Mouse (Mus musculus): Measurements from ENCODE around the gene Cdca4. TPM values are rescaled to one million over a fixed set of nuclear protein-coding genes. Genes with fewer than 3 reads are reported as not detected.

The Cdca4 gene
- total and polyA plus RNA-seq, 3 experiments: 78.0 to 128 (median 78.0) TPM

DNA sequence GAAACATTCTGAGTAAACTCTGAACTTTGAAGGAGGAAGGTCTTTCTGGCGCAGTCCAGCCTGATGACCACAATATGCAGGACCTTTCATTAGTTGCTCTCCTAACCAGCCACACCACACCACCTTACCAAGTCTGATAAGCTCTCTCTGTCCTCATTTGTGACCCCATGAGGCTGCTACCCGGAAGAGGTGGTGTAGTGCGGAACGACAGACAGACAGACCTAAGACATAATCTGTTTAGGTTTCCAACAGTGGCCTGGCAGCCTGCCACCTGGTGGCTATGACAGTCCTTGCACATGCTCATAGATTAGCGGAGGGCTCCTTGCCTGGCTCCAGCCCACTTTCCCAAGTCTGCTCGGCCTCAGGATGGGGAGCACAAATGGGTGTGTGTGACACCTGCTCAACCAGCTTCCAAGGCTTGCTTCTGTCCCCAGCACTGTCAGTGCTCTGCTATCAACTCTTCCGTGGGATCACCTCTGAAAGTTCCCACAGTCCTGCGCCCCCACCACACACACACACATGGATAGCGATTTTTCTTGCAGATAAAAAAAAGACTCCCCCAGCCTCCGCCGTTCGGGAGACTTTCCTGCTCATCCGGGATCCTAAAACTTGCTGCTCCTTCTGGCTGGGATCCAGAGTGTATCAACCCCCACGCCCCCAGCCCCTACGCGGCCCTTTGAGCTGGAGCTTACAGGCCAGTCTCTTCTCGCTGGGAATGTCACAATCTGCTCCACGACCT lies 44.4 kb upstream of the Cdca4 start:
- H3K9ac ChIP-seq (ENCODE audit: insufficient read depth, low read depth): peak overlapping the region; percentile 68
- H3K4me1 ChIP-seq (ENCODE audit: control insufficient read depth in 1 of 2, insufficient read depth in 2 of 2): peaks cover 36 to 63% of the 10 kb centered on the region in 2 experiments

DNA sequence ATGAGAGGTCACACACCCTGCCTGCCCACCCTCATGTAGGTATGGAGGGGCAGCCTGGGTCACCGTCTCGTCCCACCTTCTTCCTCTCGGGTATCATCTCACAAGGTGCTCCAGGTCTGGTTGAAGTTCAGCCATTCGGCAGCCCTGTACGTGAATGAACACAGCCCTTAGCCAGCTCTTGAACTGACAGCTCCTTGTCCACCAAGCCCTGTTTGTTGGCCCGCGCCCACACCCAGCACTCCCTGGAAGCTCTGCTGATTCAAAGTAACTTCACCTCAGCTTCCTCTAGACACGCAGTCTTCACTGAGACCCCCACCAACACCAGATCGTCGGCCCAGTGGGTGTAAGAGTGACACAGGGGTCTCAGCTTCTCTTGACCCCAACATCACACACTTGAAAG lies 43.8 kb upstream of the Cdca4 start:
- dilution Hi-C loops (cut with MboI; ENCODE audit: extremely low pct_ligation_motif_present, extremely low pct_unique_long_range_greater_than_20kb, low sequenced_read_pairs): no loop called here
- no peak for DNase-seq (ENCODE audit: extremely low read depth)

More for the DNA sequence above, 44.4 kb upstream of the Cdca4 start:
- Histone ChIP-seq H3K4me2 (ENCODE audit: insufficient read depth, low read depth, poor library complexity, severe bottlenecking) (peak overlapping the region; percentile 47), H3K79me2 (replicated peaks; ENCODE audit: control insufficient read depth, extremely low read depth, insufficient read depth, poor library complexity, severe bottlenecking) (no peaks in the 10 kb centered on the region), H3K36me3 (replicated peaks in 1 of 2; ENCODE audit: control insufficient read depth in 1 of 2, insufficient read depth in 1 of 2, low read length in 1 of 2) (peaks cover 0 to 5% of the 10 kb centered on the region in 2 experiments), H3K27ac (ENCODE audit: insufficient read depth, low read depth) (peak overlapping the region; percentile 80), H3K4me3 (replicated peaks in 1 of 3; ENCODE audit: low read depth in 2 of 3, low read length in 2 of 3, poor library complexity in 1 of 3) (peak overlapping the region; percentile 23 to 63 (median 28)), H3K27me3 (replicated peaks) (no peaks in the 10 kb centered on the region), H3K9me3 (replicated peaks; ENCODE audit: low read length) (no peaks in the 10 kb centered on the region)
- DNase-seq (ENCODE audit: extremely low read depth): peak; percentile 86
- dilution Hi-C loops (cut with MboI; ENCODE audit: extremely low pct_ligation_motif_present, extremely low pct_unique_long_range_greater_than_20kb, low sequenced_read_pairs) (no loop called here), in situ Hi-C loops (cut with MboI; ENCODE audit: low pct_ligation_motif_present, low pct_unique_long_range_greater_than_20kb, low sequenced_read_pairs) (loop anchor here (5.0 kb wide), 1 partner anchor 69 kb away; the partner anchor contains the start of gene Nudt14)
- no peak for TF ChIP-seq MAZ (IDR thresholded peaks at IDR 0.05; ENCODE audit: low read depth, low read length)
- TF ChIP-seq ZMIZ1 (IDR thresholded peaks at IDR 0.05; ENCODE audit: low read depth, low read length): 0 out of 2 replicates have a peak, but pooled peaks have one; percentile 46
- no peak for TF ChIP-seq E2F4 (IDR thresholded peaks at IDR 0.05; ENCODE audit: insufficient replicate concordance, low read depth, low read length)
- no peak for TF ChIP-seq USF1 (IDR thresholded peaks at IDR 0.05; ENCODE audit: low read depth, low read length)
- peak; percentile 84 for TF ChIP-seq SIN3A (IDR thresholded peaks at IDR 0.05; ENCODE audit: low read length)
- no peak; the same call in 1 of the 2 replicates for TF ChIP-seq CHD2 (IDR thresholded peaks at IDR 0.05; ENCODE audit: low read length)
- TF ChIP-seq ZC3H11A (IDR thresholded peaks at IDR 0.05; ENCODE audit: low read depth, low read length): no peak
- TF ChIP-seq TBP (conservative IDR thresholded peaks at IDR 0.05; ENCODE audit: low read depth, low read length): no peak; the same call in 1 of the 2 replicates
- TF ChIP-seq NRF1 (IDR thresholded peaks at IDR 0.05; ENCODE audit: low read depth, low read length): peak; percentile 63
- TF ChIP-seq HCFC1 (IDR thresholded peaks at IDR 0.05; ENCODE audit: low read depth, low read length): peak; percentile 48
- TF ChIP-seq RAD21 (IDR thresholded peaks at IDR 0.05; ENCODE audit: low read depth, low read length): peak; percentile 71
- TF ChIP-seq ELF1 (IDR thresholded peaks at IDR 0.05; ENCODE audit: low read depth, low read length): peak; percentile 94
- TF ChIP-seq JUND (conservative IDR thresholded peaks at IDR 0.05; ENCODE audit: low read depth, low read length): 0 out of 2 replicates have a peak, but pooled peaks have one; percentile 45
- peak; percentile 78 to 89 for TF ChIP-seq CTCF (conservative IDR thresholded peaks at IDR 0.05 in 1 of 2, IDR thresholded peaks at IDR 0.05 in 1 of 2; ENCODE audit: low read depth in 2 of 2, low read length in 2 of 2)
- peak; percentile 67 for TF ChIP-seq TCF12 (IDR thresholded peaks at IDR 0.05; ENCODE audit: low read depth, low read length)
- no peak for TF ChIP-seq UBTF (IDR thresholded peaks at IDR 0.05; ENCODE audit: low read depth, low read length)
- no peak for TF ChIP-seq RCOR1 (conservative IDR thresholded peaks at IDR 0.05; ENCODE audit: low read depth, low read length)
- TF ChIP-seq POLR2A (IDR thresholded peaks at IDR 0.05; ENCODE audit: low read depth, low read length): peak; percentile 49
- peak; percentile 95 for TF ChIP-seq SMC3 (IDR thresholded peaks at IDR 0.05; ENCODE audit: low read depth, low read length)
- no peak for TF ChIP-seq ZNF384 (IDR thresholded peaks at IDR 0.05; ENCODE audit: low read depth, low read length)
- TF ChIP-seq MAX (IDR thresholded peaks at IDR 0.05; ENCODE audit: low read length): peak; percentile 78
- TF ChIP-seq BHLHE40 (IDR thresholded peaks at IDR 0.05; ENCODE audit: low read depth, low read length): no peak; the same call in 1 of the 2 replicates
- peak; percentile 94 for TF ChIP-seq MYC (IDR thresholded peaks at IDR 0.05; ENCODE audit: low read depth, low read length)
- TF ChIP-seq IRF4 (IDR thresholded peaks at IDR 0.05; ENCODE audit: low read depth, low read length): peak; percentile 80
- TF ChIP-seq GABPA (IDR thresholded peaks at IDR 0.05; ENCODE audit: insufficient replicate concordance, low read depth, low read length): no peak
- TF ChIP-seq PAX5 (IDR thresholded peaks at IDR 0.05; ENCODE audit: low read length): no peak
- TF ChIP-seq JUN (IDR thresholded peaks at IDR 0.05; ENCODE audit: insufficient read depth, low read depth, low read length): no peak
- TF ChIP-seq EP300 (IDR thresholded peaks at IDR 0.05; ENCODE audit: low read length): peak; percentile 71
- TF ChIP-seq USF2 (conservative IDR thresholded peaks at IDR 0.05; ENCODE audit: low read depth, low read length): no peak
- peak; percentile 56; the same call in 1 of the 2 replicates for TF ChIP-seq CHD1 (IDR thresholded peaks at IDR 0.05; ENCODE audit: low read depth, low read length)
- TF ChIP-seq NELFE (IDR thresholded peaks at IDR 0.05; ENCODE audit: low read depth, low read length): peak; percentile 68
- TF ChIP-seq MAFK (IDR thresholded peaks at IDR 0.05; ENCODE audit: insufficient replicate concordance, low read length): no peak
- TF ChIP-seq ZKSCAN1 (IDR thresholded peaks at IDR 0.05; ENCODE audit: borderline replicate concordance, low read depth, low read length): no peak
- TF ChIP-seq POLR2AphosphoS2 (IDR thresholded peaks at IDR 0.05; ENCODE audit: low read depth, low read length): no peak
- no peak for TF ChIP-seq KAT2A (IDR thresholded peaks at IDR 0.05; ENCODE audit: insufficient replicate concordance, low read length)
- peak; percentile 57 for TF ChIP-seq MXI1 (IDR thresholded peaks at IDR 0.05; ENCODE audit: low read depth, low read length)
- TF ChIP-seq MEF2A (IDR thresholded peaks at IDR 0.05; ENCODE audit: borderline replicate concordance, low read depth, low read length): peak; percentile 10; the same call in 1 of the 2 replicates
- peak; percentile 50; the same call in 1 of the 2 replicates for TF ChIP-seq ETS1 (conservative IDR thresholded peaks at IDR 0.05; ENCODE audit: low read depth, low read length)

More for the DNA sequence above, 43.8 kb upstream of the Cdca4 start:
- peaks cover 0 to 5% of the 10 kb centered on the region in 2 experiments for H3K36me3 ChIP-seq (replicated peaks in 1 of 2; ENCODE audit: control insufficient read depth in 1 of 2, insufficient read depth in 1 of 2, low read length in 1 of 2)
- H3K9ac ChIP-seq (ENCODE audit: insufficient read depth, low read depth): peak overlapping the region; percentile 11; the same call in 1 of the 2 replicates
- peak overlapping the region; percentile 47 for H3K4me2 ChIP-seq (ENCODE audit: insufficient read depth, low read depth, poor library complexity, severe bottlenecking)
- no peaks in the 10 kb centered on the region for H3K9me3 ChIP-seq (replicated peaks; ENCODE audit: low read length)
- TF ChIP-seq GABPA (IDR thresholded peaks at IDR 0.05; ENCODE audit: insufficient replicate concordance, low read depth, low read length): no peak
- TF ChIP-seq ZKSCAN1 (IDR thresholded peaks at IDR 0.05; ENCODE audit: borderline replicate concordance, low read depth, low read length): no peak
- TF ChIP-seq CHD1 (IDR thresholded peaks at IDR 0.05; ENCODE audit: low read depth, low read length): no peak
- no peak for TF ChIP-seq RCOR1 (conservative IDR thresholded peaks at IDR 0.05; ENCODE audit: low read depth, low read length)
- TF ChIP-seq ELF1 (IDR thresholded peaks at IDR 0.05; ENCODE audit: low read depth, low read length): no peak
- no peak for TF ChIP-seq KAT2A (IDR thresholded peaks at IDR 0.05; ENCODE audit: insufficient replicate concordance, low read length)
- in situ Hi-C loops (cut with MboI; ENCODE audit: low pct_ligation_motif_present, low pct_unique_long_range_greater_than_20kb, low sequenced_read_pairs): loop anchor here (5.0 kb wide), 1 partner anchor 69 kb away; the partner anchor contains the start of gene Nudt14
- peak overlapping the region; percentile 80 for H3K27ac ChIP-seq (ENCODE audit: insufficient read depth, low read depth)
- peaks cover 43 to 70% of the 10 kb centered on the region in 2 experiments for H3K4me1 ChIP-seq (ENCODE audit: control insufficient read depth in 1 of 2, insufficient read depth in 2 of 2)
- no peaks in the 10 kb centered on the region for H3K79me2 ChIP-seq (replicated peaks; ENCODE audit: control insufficient read depth, extremely low read depth, insufficient read depth, poor library complexity, severe bottlenecking)
- peak overlapping the region in 2 of 3 experiments; percentile 28 to 32 for H3K4me3 ChIP-seq (replicated peaks in 1 of 3; ENCODE audit: low read depth in 2 of 3, low read length in 2 of 3, poor library complexity in 1 of 3)
- no peaks in the 10 kb centered on the region for H3K27me3 ChIP-seq (replicated peaks)
